Mouse (Mus musculus) heart, postnatal 36 days (tissue): Measurements from ENCODE around the gene Npdc1. TPM values are rescaled to one million over a fixed set of nuclear protein-coding genes. Genes with fewer than 3 reads are reported as not detected.
"Not testable (repeated sequence)": the region's sequence is repeated elsewhere in the genome, so short reads cannot be mapped to it uniquely, and the experiment has no call there.

Source experiments
- DNase-seq, 2 experiments: peaks; one replicate each; pipeline ENCODE4 v3.0.0; 2021 to 2022
- intact Hi-C: fragments of 180-260 bp; cut with DNase I; formaldehyde crosslinking; loops from one replicate; pipeline ENCODE4 v1.15.1; 2025
- total RNA-seq, 2 experiments: library from RNA; stranded (reverse); gene quantifications; 2 replicates each; pipeline ENCODE4 v1.2.3; 2021

The Npdc1 gene
- total RNA-seq, 2 experiments from 2014 or later: 27.3 to 27.8 TPM

DNA sequence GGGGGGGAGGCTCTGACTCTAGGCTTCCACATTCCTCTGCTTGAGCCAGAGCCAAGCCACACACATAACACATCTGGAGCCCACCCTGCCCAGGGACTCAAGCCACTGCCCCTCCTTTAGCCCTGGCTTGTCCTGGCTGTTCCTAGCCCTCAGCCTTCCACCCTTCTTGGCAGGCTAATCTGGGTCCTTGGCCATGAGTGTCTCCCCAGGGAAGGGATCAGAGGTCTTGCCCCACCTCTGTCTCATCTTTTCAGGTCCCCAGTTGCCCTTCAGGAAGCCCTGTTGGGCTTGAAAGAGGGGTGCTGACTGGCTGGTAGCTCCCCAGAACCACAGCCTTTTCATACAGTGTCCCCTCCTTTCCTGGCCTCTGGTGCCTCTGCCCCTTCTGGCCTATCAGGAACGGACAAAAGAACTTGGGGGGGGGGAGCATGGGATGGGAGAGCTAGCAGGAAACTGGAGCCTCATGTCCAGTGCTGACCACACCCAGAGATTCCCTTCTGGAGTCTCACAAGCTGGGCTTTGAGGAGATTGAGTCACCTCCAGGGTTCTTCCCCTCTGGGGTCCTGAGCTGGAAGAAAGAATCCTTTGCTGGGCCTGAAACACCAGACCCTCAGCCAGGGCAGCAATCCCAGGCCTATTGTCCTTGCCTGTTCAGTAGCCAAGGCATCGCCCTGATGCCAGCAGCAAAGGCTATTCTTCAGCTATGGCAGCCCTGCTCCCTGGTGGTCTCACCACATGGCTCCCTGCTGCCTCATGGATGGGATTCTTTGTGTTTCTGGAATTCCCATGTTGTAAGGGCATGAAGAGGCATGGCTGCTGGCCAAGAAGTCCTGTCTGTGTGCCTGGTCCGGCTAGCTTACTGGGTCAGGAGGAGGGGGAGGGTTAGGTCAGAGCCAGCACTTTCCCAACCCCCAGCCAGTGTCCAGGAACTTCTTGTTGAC lies 4.6 kb upstream of the Npdc1 start:
- intact Hi-C loops: loop anchor here (5.0 kb wide), 1 partner anchor 112 kb away; no protein-coding TSS in a partner anchor
- DNase-seq: peak; percentile 52 to 71

DNA sequence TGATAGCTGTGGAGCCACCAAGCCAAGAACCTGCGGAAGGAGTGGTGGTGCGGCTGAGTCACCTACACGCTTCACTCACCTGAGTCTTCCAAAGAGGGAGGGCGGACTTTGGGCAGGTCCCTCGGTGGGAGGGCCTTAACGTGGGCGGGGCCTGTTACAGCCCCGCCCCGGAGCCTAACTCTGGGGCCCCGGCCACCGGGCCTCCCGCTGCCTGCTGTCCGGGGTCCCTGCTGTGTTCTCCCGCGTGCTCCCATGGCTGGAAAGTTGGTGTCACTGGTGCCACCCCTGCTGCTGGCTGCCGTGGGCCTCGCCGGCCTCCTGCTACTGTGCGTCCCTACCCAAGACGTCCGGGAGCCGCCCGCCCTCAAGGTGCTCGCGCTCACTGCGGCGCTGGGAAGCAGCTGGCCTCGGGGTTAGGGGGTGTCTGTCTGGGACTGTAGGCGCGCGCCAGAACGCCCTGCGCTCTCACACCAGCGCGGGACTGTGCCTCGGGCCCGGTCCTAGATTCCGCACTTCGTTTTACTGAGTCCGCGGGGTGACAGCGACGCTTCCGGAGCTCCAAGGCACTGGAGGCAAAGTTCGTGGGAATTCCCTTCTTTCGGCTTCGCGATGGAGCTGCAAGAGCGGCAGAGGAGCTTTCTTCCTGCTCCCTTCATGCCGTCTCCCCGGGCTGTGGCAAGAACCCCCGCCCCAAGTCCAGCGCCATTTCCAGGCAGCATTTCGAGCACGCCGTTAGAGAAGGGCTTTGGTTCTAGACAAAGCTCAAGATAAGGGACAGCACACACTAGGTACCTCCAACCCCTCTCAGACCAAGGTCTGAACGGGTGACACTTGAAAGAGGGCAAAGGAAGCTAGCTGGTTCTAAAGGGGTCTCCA lies 3.2 kb upstream of the Npdc1 start, which contains the start of gene Entpd2:
Gene Entpd2 (plus strand): TSS at position 154 of the 876 bp plus-strand sequence.
- intact Hi-C loops: loop anchor here (5.0 kb wide), 1 partner anchor 114 kb away; no protein-coding TSS in a partner anchor
- DNase-seq: peak; percentile 45 to 67

DNA sequence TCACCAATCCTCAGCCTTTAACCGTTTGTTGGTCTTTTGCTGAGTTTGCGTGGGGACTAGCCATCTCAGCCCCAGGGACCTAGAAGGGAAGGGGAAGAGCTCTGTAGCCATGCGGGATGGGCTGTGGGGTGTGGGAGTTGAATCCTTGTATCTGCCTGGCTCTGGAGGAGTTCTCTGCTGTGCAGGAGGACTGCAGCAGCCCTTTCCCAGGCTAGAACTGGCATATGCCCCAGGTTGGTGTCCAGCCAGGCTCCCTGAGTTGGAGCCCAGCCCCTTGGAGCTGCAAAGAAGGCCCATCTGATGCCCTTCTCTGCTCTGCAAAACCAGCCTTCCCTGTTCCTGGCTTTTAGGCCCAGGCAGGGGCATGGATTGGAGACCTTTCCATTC lies 2.6 kb upstream of the Npdc1 start:
- peak; percentile 58 to 63 for DNase-seq
- intact Hi-C loops: loop anchor here (5.0 kb wide), 1 partner anchor 114 kb away; no protein-coding TSS in a partner anchor

DNA sequence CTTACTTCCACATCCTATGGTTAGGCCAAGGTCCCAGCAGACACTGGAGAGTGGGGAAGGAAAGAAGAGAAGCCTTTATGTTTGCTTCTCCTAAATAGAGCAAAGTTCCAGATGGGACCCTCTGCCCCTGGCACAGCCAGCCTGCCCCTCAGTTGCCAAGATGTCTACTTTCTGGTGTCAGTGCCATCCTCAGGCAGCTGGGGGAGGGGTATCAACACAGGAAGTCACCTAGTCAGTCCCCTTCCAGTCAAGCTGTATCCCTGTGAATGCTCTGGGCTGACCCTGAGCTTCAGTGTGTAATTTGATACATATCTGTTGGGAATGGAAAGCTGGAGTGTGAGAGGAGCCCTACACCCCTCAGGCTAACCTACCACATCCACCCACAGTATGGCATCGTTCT lies 2.1 kb upstream of the Npdc1 start:
- no peak for DNase-seq
- intact Hi-C loops: loop anchor here (5.0 kb wide), 1 partner anchor 115 kb away; no protein-coding TSS in a partner anchor

DNA sequence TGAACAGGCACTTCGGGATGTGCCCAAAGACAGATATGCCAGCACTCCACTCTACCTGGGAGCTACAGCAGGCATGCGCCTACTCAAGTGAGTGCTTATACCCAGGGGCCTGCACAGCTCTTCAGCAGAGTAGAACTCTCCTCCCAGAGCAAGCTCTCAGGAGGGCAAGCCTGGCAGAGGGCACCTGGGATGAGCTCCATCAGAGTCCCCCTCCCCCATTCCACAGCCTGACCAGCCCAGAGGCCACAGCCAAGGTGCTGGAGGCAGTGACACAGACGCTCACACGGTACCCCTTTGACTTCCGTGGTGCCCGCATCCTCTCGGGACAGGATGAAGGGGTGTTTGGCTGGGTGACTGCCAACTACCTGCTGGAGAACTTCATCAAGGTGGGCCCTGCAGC lies 1.1 kb upstream of the Npdc1 start:
- intact Hi-C loops: loop anchor here (5.0 kb wide), 1 partner anchor 116 kb away; no protein-coding TSS in a partner anchor
- DNase-seq: no peak

DNA sequence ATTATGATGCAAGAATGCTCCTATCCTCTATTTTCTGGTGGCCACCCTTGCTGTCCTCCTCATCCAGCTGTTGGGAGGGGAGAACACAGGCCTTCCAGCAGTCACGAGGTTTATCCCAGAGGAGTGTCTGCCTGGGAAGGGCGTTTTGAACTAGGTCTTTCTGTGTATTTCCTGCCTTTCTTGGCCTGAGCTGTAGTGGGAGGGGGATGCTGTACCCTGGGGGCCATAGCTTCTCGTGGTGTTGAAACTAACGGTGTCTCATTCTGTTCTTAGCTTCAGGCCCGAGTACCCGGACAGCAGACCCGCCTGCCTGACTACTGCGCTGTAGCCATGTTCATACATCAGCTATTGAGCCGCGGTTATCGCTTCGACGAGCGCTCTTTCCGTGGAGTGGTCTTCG lies 1.1 kb downstream of the Npdc1 start:
- DNase-seq: peak; percentile 48 to 54
- intact Hi-C loops: loop anchor here (1.0 to 2.0 kb wide), 2 partner anchors 21 to 205 kb away; no protein-coding TSS in a partner anchor

GRCm38 (mm10) chr2:25400764-25401163 lies 1.6 kb downstream of the Npdc1 start:
- peak; percentile 72 to 76 for DNase-seq
- intact Hi-C loops: loop anchor here (1.0 to 2.0 kb wide), 2 partner anchors 21 to 206 kb away; no protein-coding TSS in a partner anchor

DNA sequence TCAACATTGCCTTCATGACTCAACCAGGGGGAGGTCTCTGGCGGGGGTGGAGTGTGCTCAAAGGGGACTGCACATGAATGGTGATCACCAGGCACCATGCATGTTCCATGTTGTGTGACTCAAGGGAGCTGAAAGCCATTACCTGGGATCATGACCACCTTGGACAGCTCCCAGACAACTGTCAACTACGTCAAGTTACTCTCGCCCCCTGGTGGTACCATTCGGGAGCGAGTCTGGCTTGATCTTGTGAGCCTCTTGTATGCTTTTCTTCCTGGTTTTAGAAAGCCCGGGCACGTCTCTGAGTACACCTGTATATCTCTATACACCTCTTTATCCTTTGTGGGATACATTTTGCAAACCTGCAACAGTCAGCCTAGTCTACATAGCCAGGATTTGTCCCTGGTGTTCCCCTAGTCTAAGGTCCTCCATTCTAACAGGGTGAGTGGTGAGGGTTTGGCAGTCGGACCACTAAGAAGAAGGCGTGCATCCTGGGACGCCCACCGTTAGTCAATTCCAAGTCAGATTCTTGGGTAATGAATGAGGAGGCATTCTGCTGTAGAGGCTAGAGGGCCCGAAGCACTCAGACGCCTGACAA lies 3.3 kb downstream of the Npdc1 start:
- peak; percentile 54 to 62 for DNase-seq
- intact Hi-C loops: no loop called here

DNA sequence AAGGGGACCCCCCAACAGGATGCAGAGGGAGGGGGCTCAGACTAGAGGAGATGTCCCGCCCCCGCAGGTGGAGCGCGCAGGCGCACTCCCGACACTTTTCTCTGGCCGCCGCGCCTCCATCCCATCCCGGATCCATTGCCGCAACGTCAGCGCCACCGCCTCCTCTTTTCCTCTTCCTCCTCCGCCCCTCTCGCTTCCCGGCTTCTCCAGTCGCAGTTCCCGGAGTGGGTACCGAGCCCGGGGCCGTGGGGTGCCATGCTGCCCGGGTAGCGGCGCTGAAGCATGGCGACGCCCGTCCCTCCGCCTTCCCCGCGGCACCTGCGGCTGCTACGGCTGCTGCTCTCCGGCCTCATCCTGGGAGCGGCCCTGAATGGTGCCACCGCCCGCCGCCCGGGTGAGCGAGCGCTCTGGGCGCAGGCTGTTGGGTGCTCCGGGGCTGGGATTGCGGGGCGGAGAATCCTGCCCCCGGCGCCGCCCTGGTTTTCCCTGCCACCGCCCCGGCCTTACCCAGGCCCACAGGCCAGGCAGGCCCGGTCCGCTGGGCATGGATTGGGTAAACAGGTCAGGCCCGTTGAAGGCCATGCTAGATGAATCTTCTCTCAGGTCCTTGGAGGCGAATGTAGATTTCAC lies 3.9 kb downstream of the Npdc1 start:
- DNase-seq: peak; percentile 72
- intact Hi-C loops: loop anchor here (1.0 kb wide), 1 partner anchor 24 kb away; no protein-coding TSS in a partner anchor

DNA sequence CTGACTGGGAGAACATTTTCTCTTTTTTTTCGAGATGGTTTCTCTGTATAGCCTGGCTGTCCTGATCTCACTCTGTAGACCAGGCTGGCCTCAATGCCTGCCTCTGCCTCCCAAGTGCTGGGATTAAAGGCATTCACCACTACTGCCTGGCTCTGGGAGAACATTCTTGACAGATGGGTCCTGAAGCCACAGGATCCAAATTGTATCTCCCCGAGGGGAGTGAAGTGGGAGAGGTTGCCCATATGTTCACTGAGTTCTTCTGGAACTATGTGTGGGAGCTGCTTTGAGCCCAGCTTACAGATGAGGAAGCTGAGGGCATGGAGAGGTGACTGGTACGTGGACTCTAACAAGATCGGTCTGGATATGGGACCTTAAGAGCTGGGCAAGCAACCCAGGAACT lies 4.8 kb downstream of the Npdc1 start:
- intact Hi-C loops: loop anchor here (1.0 kb wide), 1 partner anchor 23 kb away; no protein-coding TSS in a partner anchor
- no peak for DNase-seq

- no peak for DNase-seq
- intact Hi-C loops: loop anchor here (5.0 kb wide), 1 partner anchor 132 kb away; no protein-coding TSS in a partner anchor
Observed at GRCm38 (mm10) chr2:25408908-25409307, 9.8 kb downstream of the Npdc1 start.

DNA sequence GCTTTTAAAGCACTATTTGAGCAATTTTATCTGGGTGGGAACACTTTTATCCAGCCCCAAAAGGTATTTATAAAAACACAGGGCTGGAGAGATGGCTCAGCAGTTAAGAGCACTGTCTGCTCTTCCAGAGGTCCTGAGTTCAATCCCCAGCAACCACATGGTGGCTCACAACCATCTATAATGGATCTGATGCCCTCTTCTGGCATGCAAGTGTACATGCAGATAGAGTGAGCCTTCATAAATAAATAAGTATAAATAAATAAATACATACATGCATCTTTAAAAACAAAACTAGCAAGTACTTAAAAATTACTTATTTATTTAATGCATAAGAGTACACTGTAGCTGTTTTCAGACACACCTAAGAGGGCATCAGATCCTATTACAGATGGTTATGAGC lies 14.3 kb downstream of the Npdc1 start:
- not testable (repeated sequence) for DNase-seq
- intact Hi-C loops: loop anchor here (5.0 kb wide), 1 partner anchor 36 kb away; no protein-coding TSS in a partner anchor

DNA sequence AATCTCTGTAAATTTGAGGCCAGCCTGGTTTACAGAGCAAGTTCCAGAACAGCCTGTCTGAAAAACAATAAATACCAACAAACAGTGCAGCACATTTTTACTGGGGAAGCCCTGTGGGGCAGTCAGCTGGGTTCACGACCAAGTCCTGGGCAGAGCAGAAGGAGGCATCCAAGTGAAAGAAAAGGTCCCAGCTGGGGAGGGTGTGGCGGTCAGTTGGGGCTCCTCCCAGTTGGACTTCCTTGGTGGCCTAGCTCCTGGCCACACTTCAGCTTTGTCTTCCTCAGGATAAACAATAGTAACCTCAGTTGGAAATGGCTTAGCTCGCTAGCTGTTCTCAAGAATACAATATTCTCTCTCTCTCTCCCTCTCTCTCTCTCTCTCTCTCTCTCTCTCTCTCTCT lies 18.3 kb downstream of the Npdc1 start:
- peak in 1 of 2 experiments; percentile 24 for DNase-seq
- intact Hi-C loops: no loop called here

DNA sequence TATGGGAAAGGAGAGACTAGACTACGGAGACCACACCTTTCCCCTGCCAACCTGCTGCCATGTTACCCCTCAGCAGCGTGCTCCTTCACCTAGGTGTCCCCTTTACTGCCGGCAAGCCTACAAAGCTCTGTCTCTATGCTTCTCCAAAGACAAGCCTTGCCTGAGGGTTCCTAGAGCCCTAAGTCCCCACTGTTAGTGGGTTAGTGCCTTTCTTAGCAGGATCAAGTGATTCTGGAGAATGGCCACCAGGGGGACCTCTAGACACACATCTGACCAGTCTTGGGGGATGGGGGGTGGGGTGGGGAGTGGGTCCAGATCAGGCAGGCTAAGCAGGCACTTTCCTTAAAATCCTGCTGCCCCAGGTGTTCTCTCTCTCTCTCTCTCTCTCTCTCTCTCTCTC lies 22.7 kb downstream of the Npdc1 start:
- intact Hi-C loops: loop anchor here (2.0 kb wide), 1 partner anchor 129 kb away; no protein-coding TSS in a partner anchor
- peak in 1 of 2 experiments; percentile 31 for DNase-seq

DNA sequence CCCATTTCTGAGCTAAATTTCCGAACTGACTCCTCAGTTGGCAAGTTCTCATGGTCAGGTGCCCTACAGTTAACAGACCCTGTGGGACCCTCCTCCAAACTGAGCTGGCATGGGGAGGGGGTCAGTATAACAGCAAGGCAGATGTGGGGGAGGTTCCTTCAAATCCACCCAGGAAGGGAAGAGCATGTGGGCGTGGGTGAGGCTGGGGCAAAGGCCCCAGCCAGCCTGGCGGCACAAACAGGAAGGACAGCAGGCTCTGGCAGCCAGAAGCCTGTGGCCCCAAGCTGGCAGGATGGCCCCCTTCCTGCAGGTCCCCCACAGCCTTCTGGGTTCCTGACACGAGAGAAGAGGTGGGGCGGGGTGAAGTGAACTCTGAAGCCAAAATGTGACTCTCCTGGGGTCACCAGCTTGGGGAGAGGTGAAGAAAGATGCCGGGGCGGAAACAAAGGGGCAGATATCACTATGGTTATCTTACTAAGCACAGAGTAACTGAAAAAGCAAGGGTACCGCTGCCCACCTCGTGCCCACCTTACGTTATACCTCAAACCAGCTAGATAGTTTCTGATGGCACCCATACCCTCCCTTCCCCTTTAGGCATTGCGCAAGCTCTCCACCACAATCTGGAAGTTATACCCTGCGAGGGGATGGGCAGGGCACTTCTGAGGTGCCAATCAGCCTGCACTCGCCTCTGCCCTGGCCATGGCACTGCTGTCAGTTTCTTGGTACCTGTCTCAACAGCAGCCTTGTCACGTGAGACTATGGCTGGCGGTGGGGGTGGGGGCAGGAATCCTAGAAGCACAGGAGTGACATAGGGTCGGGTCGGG lies 23.6 kb downstream of the Npdc1 start, which contains the start of gene Fut7:
Gene Fut7 (plus strand): TSS at position 681 of the 824 bp plus-strand sequence.
- intact Hi-C loops: loop anchor here (2.0 kb wide), 1 partner anchor 128 kb away; no protein-coding TSS in a partner anchor
- DNase-seq: peak in 1 of 2 experiments; percentile 17

DNA sequence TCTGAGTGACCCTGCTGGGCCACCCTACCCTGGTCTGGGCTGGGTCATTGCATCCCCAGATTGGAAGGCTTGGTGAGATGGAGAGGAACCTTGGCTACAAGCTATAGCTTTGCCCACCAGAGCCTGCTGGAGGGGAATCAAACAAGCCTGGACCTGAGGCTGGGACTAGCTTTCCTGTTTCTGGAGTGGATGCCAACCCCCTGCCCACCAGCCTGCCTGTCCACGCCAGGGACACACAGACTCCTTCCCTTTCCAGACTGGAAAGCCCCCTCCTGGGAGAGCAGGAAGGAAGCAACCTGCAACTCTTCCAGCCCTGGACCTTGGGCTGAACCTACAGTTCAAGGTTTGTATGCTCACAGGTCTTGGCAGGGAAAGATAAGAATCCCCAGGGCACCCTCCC lies 24.5 kb downstream of the Npdc1 start:
- intact Hi-C loops: loop anchor here (2.0 kb wide), 2 partner anchors 59 to 127 kb away; no protein-coding TSS in a partner anchor
- no peak for DNase-seq

DNA sequence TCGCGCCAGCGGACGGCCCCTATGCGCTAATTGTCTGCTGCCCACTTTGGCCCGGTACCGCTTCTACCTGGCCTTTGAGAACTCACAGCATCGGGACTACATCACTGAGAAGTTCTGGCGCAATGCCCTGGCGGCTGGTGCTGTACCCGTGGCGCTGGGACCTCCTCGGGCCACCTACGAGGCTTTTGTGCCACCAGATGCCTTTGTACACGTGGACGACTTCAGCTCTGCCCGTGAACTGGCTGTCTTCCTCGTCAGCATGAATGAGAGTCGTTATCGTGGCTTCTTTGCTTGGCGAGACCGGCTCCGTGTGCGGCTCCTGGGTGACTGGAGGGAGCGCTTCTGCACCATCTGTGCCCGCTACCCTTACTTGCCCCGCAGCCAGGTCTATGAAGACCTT lies 26.3 kb downstream of the Npdc1 start:
- intact Hi-C loops: loop anchor here (2.0 to 5.0 kb wide), 2 partner anchors 57 to 72 kb away; no protein-coding TSS in a partner anchor
- no peak for DNase-seq

GRCm38 (mm10) chr2:25426721-25427191 lies 27.6 kb downstream of the Npdc1 start:
- peak; percentile 68 to 79 for DNase-seq

More at GRCm38 (mm10) chr2:25426721-25427191, 27.6 kb downstream of the Npdc1 start:
- intact Hi-C loops: loop anchor here (1.0 to 5.0 kb wide), 3 partner anchors 23 to 71 kb away; no protein-coding TSS in a partner anchor
